20 mouse cellular contexts compared by ENCODE assay signal in genomic region chr9:122152063-122152462, GRCm38 (mm10). TPM values are rescaled to one million over a fixed set of nuclear protein-coding genes. Genes with fewer than 3 reads are reported as not detected.
DNase-seq lines count a peak whose midpoint lies in the region; ATAC-seq and TF ChIP-seq lines count a peak whose summit lies in the region.
"Had no signal": no experiment of that assay in that cellular context is flagged by ENCODE, and none has a peak within 500 bp of the region (broad histone marks: within the 10 kb centered on the region; RNA-seq: fewer than 3 reads in every experiment).

No protein-coding gene starts in this region.

- peak; percentile 77 for TF ChIP-seq EP300 in stomach, postnatal 0 days (optimal IDR thresholded peaks at IDR 0.05)

- no peaks in the 10 kb centered on the region for H3K27me3 ChIP-seq in stomach, postnatal 0 days (ENCODE audit: control insufficient read depth, insufficient read depth, low read length)
- H3K27me3 ChIP-seq: embryonic facial prominence, embryonic 12.5 days; forebrain, embryonic 12.5 days; heart, embryonic 13.5 days; hindbrain, embryonic 12.5 days had no signal

- no peaks in the 10 kb centered on the region for H3K4me1 ChIP-seq in stomach, postnatal 0 days (replicated peaks; ENCODE audit: control insufficient read depth, insufficient read depth)
- H3K4me1 ChIP-seq: embryonic facial prominence, embryonic 12.5 days; forebrain, embryonic 12.5 days; hindbrain, embryonic 12.5 days had no signal

- no peak for DNase-seq in gastrocnemius, adult 2 months
- DNase-seq in gastrocnemius, postnatal 4 days (ENCODE audit: low spot score in 2 of 2), result no peak
- peak; percentile 45 for DNase-seq in kidney, adult 9 months
- DNase-seq in kidney, adult 11 months, result no peak
- peak; percentile 38 for DNase-seq in lung, postnatal 36 days
- no peak for DNase-seq in lung, postnatal 10 days
- DNase-seq in stomach, postnatal 0 days (ENCODE audit: low spot score), result no peak
- DNase-seq: adrenal gland, postnatal 10 days; cerebellum, adult 11-12 months; cerebellum, adult 9-10 months; cerebellum, postnatal 25 days; gastrocnemius, postnatal 25 days; heart, postnatal 4 days had no signal

- peaks cover 4% of the 10 kb centered on the region; the same call in 1 of the 2 replicates for H3K36me3 ChIP-seq in stomach, postnatal 0 days (ENCODE audit: control insufficient read depth, insufficient read depth, low read length)

- no peak for ATAC-seq in stomach, postnatal 0 days (ENCODE audit: low FRiP score, low TSS enrichment)
- no peak for ATAC-seq in frontal cortex, adult (ENCODE audit: low TSS enrichment)
- ATAC-seq: forebrain, embryonic 16.5 days; hindbrain, embryonic 16.5 days had no signal

- no peaks in the 10 kb centered on the region for H3K9me3 ChIP-seq in stomach, postnatal 0 days (ENCODE audit: control insufficient read depth, low read length)
- H3K9me3 ChIP-seq: embryonic facial prominence, embryonic 12.5 days; heart, embryonic 13.5 days; hindbrain, embryonic 12.5 days had no signal

- H3K4me2 ChIP-seq in stomach, postnatal 0 days (replicated peaks; ENCODE audit: low read depth), result no peak overlapping the region
- H3K4me2 ChIP-seq: embryonic facial prominence, embryonic 12.5 days; forebrain, embryonic 12.5 days; heart, embryonic 13.5 days; hindbrain, embryonic 12.5 days had no signal

- intact Hi-C loops in gastrocnemius, adult 2 months (cut with DNase I), result no loop called here

- no peak for TF ChIP-seq CTCF in gastrocnemius, adult 2 months (IDR thresholded peaks at IDR 0.05)
- TF ChIP-seq CTCF in stomach, postnatal 0 days (IDR thresholded peaks at IDR 0.05; ENCODE audit: low read depth), result no peak

- WGBS in stomach, postnatal 0 days, result 77% methylated on average over 4 of the region's 4 CpGs

- H3K9ac ChIP-seq in stomach, postnatal 0 days (ENCODE audit: low read length), result no peak overlapping the region
- H3K9ac ChIP-seq: embryonic facial prominence, embryonic 12.5 days; forebrain, embryonic 12.5 days; heart, embryonic 13.5 days; hindbrain, embryonic 12.5 days had no signal

- no peak overlapping the region for H3K4me3 ChIP-seq in gastrocnemius, adult 2 months
- no peak overlapping the region for H3K4me3 ChIP-seq in stomach, postnatal 0 days (ENCODE audit: low read depth, low read length)
- H3K4me3 ChIP-seq: embryonic facial prominence, embryonic 12.5 days; forebrain, embryonic 12.5 days; heart, embryonic 13.5 days; hindbrain, embryonic 12.5 days had no signal

- H3K27ac ChIP-seq in gastrocnemius, adult 2 months, result peak overlapping the region; percentile 52
- H3K27ac ChIP-seq in stomach, postnatal 0 days (replicated peaks), result 0 out of 2 replicates have a peak overlapping the region, but pooled peaks have one; percentile 24
- H3K27ac ChIP-seq: embryonic facial prominence, embryonic 12.5 days; forebrain, embryonic 12.5 days; heart, embryonic 13.5 days; hindbrain, embryonic 12.5 days had no signal

RNA-seq across cellular contexts. Expression of gene Snrk, which starts 35.0 kb away (rescaled TPM):
- 10 to 100 TPM; 55.2 to 80.0 TPM for total RNA-seq in gastrocnemius, adult 2 months (2021)
- 10 to 100 TPM; 59.3 to 60.6 TPM for total RNA-seq in gastrocnemius, postnatal 4 days (2021)
- polyA plus RNA-seq in stomach, postnatal 0 days (2015; fragmentation: Nextera tagmentation; extraction: Ambion mirVana), result 34.0 and 38.2 TPM in 2 replicates

Comparison
In these comparisons a context has a peak if more than half of its experiments do, and no peak if none do; other contexts are left out.
1. DNase-seq: peak in kidney, adult 9 months (single experiment) and lung, postnatal 36 days (single experiment); none in gastrocnemius, adult 2 months (single experiment), gastrocnemius, postnatal 4 days (0 of 2), kidney, adult 11 months (single experiment), lung, postnatal 10 days (single experiment) and stomach, postnatal 0 days (single experiment).